Mouse (Mus musculus): Measurements from ENCODE around the gene Olfr390. TPM values are rescaled to one million over a fixed set of nuclear protein-coding genes. Genes with fewer than 3 reads are reported as not detected.

Gene Olfr390
- not detected in 2 replicates for polyA plus RNA-seq (2015; fragmentation: Nextera tagmentation; extraction: Ambion mirVana)

DNA sequence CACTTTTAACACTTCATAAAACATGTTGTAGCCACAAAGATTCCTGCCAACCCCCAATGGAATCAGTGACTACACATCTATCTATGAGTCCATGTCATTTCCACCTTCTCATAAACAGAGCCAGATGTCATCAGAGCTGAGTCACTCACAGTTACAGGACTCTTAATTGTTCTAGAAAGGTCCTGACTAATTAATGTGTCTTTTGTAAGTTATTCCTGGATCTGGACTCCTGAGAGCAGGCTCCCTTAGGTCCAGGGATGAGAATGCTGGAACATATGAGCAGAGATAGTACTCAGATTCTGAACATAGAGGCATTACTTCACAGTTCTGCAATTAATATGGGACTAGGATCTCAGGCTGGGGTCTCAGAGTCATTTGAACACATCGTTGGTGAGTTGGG lies at the start of gene Olfr390:
Gene Olfr390, plus strand, starts transcription at position 301 of the 400 bp plus-strand sequence.

DNA sequence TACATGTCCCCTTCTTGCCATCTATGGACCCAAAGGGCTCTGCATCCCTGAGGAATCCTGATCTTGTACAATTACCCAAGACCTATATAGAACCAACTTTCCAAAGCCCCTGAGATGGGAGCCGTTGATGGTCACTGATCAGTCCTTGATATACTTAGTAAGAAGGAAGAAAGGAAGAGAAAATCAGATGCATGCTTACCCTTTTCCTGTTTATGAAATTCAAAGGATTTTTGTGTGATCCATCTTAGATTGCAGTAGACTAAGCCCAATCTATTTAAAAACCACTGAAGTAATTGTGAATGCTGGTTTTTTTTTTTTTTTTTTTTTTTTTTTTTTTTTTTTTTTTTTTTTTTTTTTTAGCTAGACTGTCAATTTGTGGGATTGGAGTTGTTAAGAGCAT lies 2.2 kb upstream of the Olfr390 start, which contains the start of gene Olfr389:
Gene Olfr389, minus strand, starts transcription at position 101 of the 400 bp plus-strand sequence.

DNA sequence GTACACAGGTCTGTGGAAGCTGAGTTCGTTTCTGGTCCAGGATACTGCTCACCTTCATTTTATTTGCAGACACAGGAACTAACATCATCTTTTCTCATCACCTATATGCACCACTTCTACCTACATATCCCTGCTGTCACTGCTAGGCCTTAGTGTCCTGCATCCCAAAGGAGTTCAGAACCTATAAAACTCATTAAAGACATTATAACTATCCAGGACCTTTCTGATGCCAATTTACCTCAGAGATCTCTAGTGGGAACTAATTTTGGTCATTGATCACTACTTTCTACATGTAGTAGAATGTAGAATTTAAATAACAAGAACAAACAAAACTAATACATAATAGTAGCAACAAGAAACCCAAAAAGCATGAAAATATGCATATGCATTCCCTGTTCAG lies 20.2 kb downstream of the Olfr390 start, which contains the start of gene Olfr391-ps:
Gene Olfr391-ps, minus strand, starts transcription at position 101 of the 400 bp plus-strand sequence.

GRCm38 (mm10) chr11:73816949-73817348 lies 34.2 kb downstream of the Olfr390 start, which contains the start of gene Olfr392:
Gene Olfr392 (minus strand): TSS chr11:73817049.

Other genes with a start within 250 kb of the Olfr390 start
- gene Olfr385, start 190.0 kb upstream of the Olfr390 start, polyA plus RNA-seq (2015; fragmentation: Nextera tagmentation; extraction: Ambion mirVana) = not detected in 2 replicates
- not detected in 2 replicates for gene Olfr384, start 184.4 kb upstream of the Olfr390 start, polyA plus RNA-seq (2015; fragmentation: Nextera tagmentation; extraction: Ambion mirVana)
- gene Zfp735, start 94.2 kb upstream of the Olfr390 start, polyA plus RNA-seq (2015; fragmentation: Nextera tagmentation; extraction: Ambion mirVana) = not detected in 2 replicates
- gene Olfr389, start 2.3 kb upstream of the Olfr390 start, polyA plus RNA-seq (2015; fragmentation: Nextera tagmentation; extraction: Ambion mirVana) = not detected in 2 replicates
- not detected in 2 replicates for gene Olfr391-ps, start 20.1 kb downstream of the Olfr390 start, polyA plus RNA-seq (2015; fragmentation: Nextera tagmentation; extraction: Ambion mirVana)
- gene Olfr392, start 34.1 kb downstream of the Olfr390 start, polyA plus RNA-seq (2015; fragmentation: Nextera tagmentation; extraction: Ambion mirVana) = not detected in 2 replicates
- not detected in 2 replicates for gene Olfr393, start 68.5 kb downstream of the Olfr390 start, polyA plus RNA-seq (2015; fragmentation: Nextera tagmentation; extraction: Ambion mirVana)
- gene Olfr394, start 107.8 kb downstream of the Olfr390 start, polyA plus RNA-seq (2015; fragmentation: Nextera tagmentation; extraction: Ambion mirVana) = not detected in 2 replicates
- gene Olfr395, start 126.3 kb downstream of the Olfr390 start, polyA plus RNA-seq (2015; fragmentation: Nextera tagmentation; extraction: Ambion mirVana) = not detected in 2 replicates
- gene Olfr23, start 153.7 kb downstream of the Olfr390 start, polyA plus RNA-seq (2015; fragmentation: Nextera tagmentation; extraction: Ambion mirVana) = not detected in 2 replicates
- gene Olfr397, start 177.9 kb downstream of the Olfr390 start, polyA plus RNA-seq (2015; fragmentation: Nextera tagmentation; extraction: Ambion mirVana) = not detected in 2 replicates
- not detected in 2 replicates for gene Olfr398, start 207.4 kb downstream of the Olfr390 start, polyA plus RNA-seq (2015; fragmentation: Nextera tagmentation; extraction: Ambion mirVana)

Data from skeletal muscle tissue, postnatal 0 days (tissue).